Mouse (Mus musculus) C2C12 (cell line): ENCODE measurements at regions not wholly inside any gene's neighbourhood (a gene's known extent, or its start where the extent isn't known, plus 50 kb on each side); places are given as distances from the start of the nearest gene placed in this dataset.

Experiments
- CEBPB ChIP-seq: IDR thresholded peaks from one replicate; pipeline ENCODE4 v1.6.1; 2011; ENCODE audit warnings: low read depth, mild to moderate bottlenecking, control low read depth, moderate library complexity
- CTCF ChIP-seq: IDR thresholded peaks from one replicate; pipeline ENCODE4 v1.5.1; 2011; ENCODE audit not compliant: control insufficient read depth, insufficient read depth, insufficient read length
- FOSL1 ChIP-seq: IDR thresholded peaks from one replicate; pipeline ENCODE4 v1.8.0; 2011; ENCODE audit warnings: mild to moderate bottlenecking, low read length; ENCODE audit not compliant: poor library complexity, insufficient read depth, severe bottlenecking
- MAX ChIP-seq: IDR thresholded peaks from one replicate; pipeline ENCODE4 v1.6.1; 2011; ENCODE audit warnings: mild to moderate bottlenecking, control low read depth
- MYOD1 ChIP-seq: IDR thresholded peaks from one replicate; pipeline ENCODE4 v1.6.1; 2011; ENCODE audit warnings: low read depth; ENCODE audit not compliant: control insufficient read depth, insufficient read length
- MYOG ChIP-seq: IDR thresholded peaks from one replicate; pipeline ENCODE4 v1.6.1; 2011; ENCODE audit not compliant: control insufficient read depth, insufficient read length; ENCODE audit errors: extremely low read depth
- USF1 ChIP-seq: IDR thresholded peaks from one replicate; pipeline ENCODE4 v1.6.1; 2011; ENCODE audit warnings: low read depth, mild to moderate bottlenecking, control low read depth, moderate library complexity

DNA sequence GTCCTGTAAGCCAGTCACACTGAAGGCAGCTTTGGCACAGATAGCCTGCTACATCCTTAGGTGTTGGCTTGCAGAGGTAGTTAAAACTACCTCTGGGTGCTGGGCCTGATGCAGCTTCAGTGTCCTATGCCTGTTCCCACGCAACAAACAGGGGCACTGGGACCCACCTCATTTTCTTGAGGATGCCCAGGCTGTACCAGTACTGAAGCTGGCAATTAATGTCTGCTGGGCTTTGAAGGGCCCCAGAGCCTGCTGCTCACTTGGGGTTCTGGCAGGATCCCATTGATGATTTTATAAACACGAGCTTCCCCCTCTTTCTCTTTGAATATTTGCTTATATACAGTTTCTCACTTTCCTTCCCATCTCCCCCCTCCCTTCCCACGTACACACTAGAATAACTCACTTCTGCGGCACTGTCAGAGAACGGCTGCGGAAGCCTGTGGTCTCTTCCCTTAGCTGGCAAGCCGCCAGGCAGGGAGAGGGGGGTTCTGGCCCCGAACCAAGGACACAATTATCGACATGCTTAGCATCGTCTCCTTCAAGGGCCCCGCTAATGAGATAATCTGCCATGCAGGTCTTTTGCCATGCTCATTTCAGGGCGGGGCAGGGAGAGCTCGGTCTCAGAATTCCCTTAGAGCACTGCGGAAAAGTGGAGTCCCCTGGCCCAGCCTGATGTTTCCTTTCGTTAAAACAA, 182.9 kb downstream of the Abhd5 start:
- TF ChIP-seq CTCF: no peak
- TF ChIP-seq CEBPB: no peak
- TF ChIP-seq MYOD1: no peak
- TF ChIP-seq USF1: no peak
- no peak for TF ChIP-seq MYOG
- TF ChIP-seq MAX: no peak
- no peak for TF ChIP-seq FOSL1
